Comparison of ENCODE assay signal across 18 mouse cellular contexts in genomic region chrX:134582888-134583669, GRCm38 (mm10). TPM values are rescaled to one million over a fixed set of nuclear protein-coding genes. Genes with fewer than 3 reads are reported as not detected.
DNase-seq lines count a peak whose midpoint lies in the region; ATAC-seq and TF ChIP-seq lines count a peak whose summit lies in the region.
"Had no signal": no experiment of that assay in that cellular context is flagged by ENCODE, and none has a peak within 500 bp of the region (broad histone marks: within the 10 kb centered on the region; RNA-seq: fewer than 3 reads in every experiment).

Btk (minus strand) TSS chrX:134583570.

- no peak for TF ChIP-seq POLR2A in kidney, adult 2 months (IDR thresholded peaks at IDR 0.05; ENCODE audit: low read depth, low read length)
- no peak for TF ChIP-seq POLR2A in bone marrow, adult 2 months (IDR thresholded peaks at IDR 0.05; ENCODE audit: borderline replicate concordance, control insufficient read depth, low read depth, low read length)

- 84% methylated on average over 11 of the region's 11 CpGs for WGBS in kidney, adult 2 months
- 79% methylated on average over 11 of the region's 11 CpGs for WGBS in kidney, embryonic 15.5 days
- 16% methylated on average over 11 of the region's 11 CpGs for WGBS in bone marrow, adult 2 months
- 31% methylated on average over 11 of the region's 11 CpGs for WGBS in liver, embryonic 13.5 days (ENCODE audit: insufficient replicate concordance)
- 82% methylated on average over 11 of the region's 11 CpGs for WGBS in midbrain, embryonic 14.5 days

- H3K9ac ChIP-seq in kidney, embryonic 15.5 days = no peak within 1 kb of the TSS
- peak within 1 kb of the TSS; percentile 64 for H3K9ac ChIP-seq in liver, embryonic 13.5 days
- H3K9ac ChIP-seq in midbrain, embryonic 14.5 days (replicated peaks; ENCODE audit: low read length) = no peak within 1 kb of the TSS
- H3K9ac ChIP-seq: embryonic facial prominence, embryonic 15.5 days; midbrain, embryonic 12.5 days had no signal

- TF ChIP-seq CTCF in kidney, adult 2 months (conservative IDR thresholded peaks at IDR 0.05; ENCODE audit: insufficient read depth, insufficient read length, low read depth, low read length) = no peak
- TF ChIP-seq CTCF in bone marrow, adult 2 months (IDR thresholded peaks at IDR 0.05; ENCODE audit: control insufficient read depth, insufficient read depth, low read length) = no peak

- no peaks in the 10 kb centered on the region for H3K36me3 ChIP-seq in kidney, adult 2 months (ENCODE audit: control insufficient read depth, insufficient read depth, low read length)
- peaks cover 8% of the 10 kb centered on the region; the same call in 1 of the 2 replicates for H3K36me3 ChIP-seq in kidney, embryonic 15.5 days
- peaks cover 5% of the 10 kb centered on the region; the same call in 1 of the 2 replicates for H3K36me3 ChIP-seq in liver, embryonic 13.5 days
- peaks cover 5% of the 10 kb centered on the region; the same call in 1 of the 2 replicates for H3K36me3 ChIP-seq in midbrain, embryonic 14.5 days (ENCODE audit: control insufficient read depth, insufficient read depth, low read length)
- H3K36me3 ChIP-seq: embryonic facial prominence, embryonic 15.5 days; midbrain, embryonic 12.5 days; neural tube, embryonic 12.5 days had no signal

- peaks cover 5% of the 10 kb centered on the region; the same call in 1 of the 2 replicates for H3K4me1 ChIP-seq in kidney, adult 2 months (ENCODE audit: control insufficient read depth, insufficient read depth, low read length)
- H3K4me1 ChIP-seq in kidney, embryonic 15.5 days = no peaks in the 10 kb centered on the region
- H3K4me1 ChIP-seq in bone marrow, adult 2 months (ENCODE audit: control insufficient read depth, insufficient read depth, low read length) = no peaks in the 10 kb centered on the region; the same call in 1 of the 2 replicates
- H3K4me1 ChIP-seq in liver, embryonic 13.5 days (replicated peaks) = peaks cover 37% of the 10 kb centered on the region
- no peaks in the 10 kb centered on the region for H3K4me1 ChIP-seq in midbrain, embryonic 14.5 days (ENCODE audit: control insufficient read depth, insufficient read depth, low read length)
- H3K4me1 ChIP-seq: lung, embryonic 15.5 days; midbrain, embryonic 12.5 days; neural tube, embryonic 12.5 days had no signal

- H3K9me3 ChIP-seq in kidney, embryonic 15.5 days (replicated peaks) = no peaks in the 10 kb centered on the region
- H3K9me3 ChIP-seq in liver, embryonic 13.5 days (replicated peaks) = no peaks in the 10 kb centered on the region
- H3K9me3 ChIP-seq in midbrain, embryonic 14.5 days (ENCODE audit: control insufficient read depth, low read length) = no peaks in the 10 kb centered on the region
- H3K9me3 ChIP-seq: embryonic facial prominence, embryonic 15.5 days; lung, embryonic 15.5 days; midbrain, embryonic 12.5 days; neural tube, embryonic 12.5 days had no signal

- no peak within 1 kb of the TSS for H3K27ac ChIP-seq in kidney, adult 2 months (ENCODE audit: insufficient read depth, low read depth, low read length)
- H3K27ac ChIP-seq in kidney, embryonic 15.5 days = no peak within 1 kb of the TSS
- H3K27ac ChIP-seq in bone marrow, adult 2 months (ENCODE audit: control insufficient read depth, insufficient read depth, low read depth, low read length, poor library complexity) = peak within 1 kb of the TSS; percentile 89
- H3K27ac ChIP-seq in liver, embryonic 13.5 days = peak within 1 kb of the TSS; percentile 78
- H3K27ac ChIP-seq in midbrain, embryonic 14.5 days (replicated peaks; ENCODE audit: low read depth, low read length) = no peak within 1 kb of the TSS
- H3K27ac ChIP-seq: embryonic facial prominence, embryonic 15.5 days; heart, adult 2 months; lung, embryonic 15.5 days; midbrain, embryonic 12.5 days; neural tube, embryonic 12.5 days had no signal

- H3K4me2 ChIP-seq in kidney, embryonic 15.5 days = no peak within 1 kb of the TSS
- H3K4me2 ChIP-seq in liver, embryonic 13.5 days = peak within 1 kb of the TSS; percentile 64
- no peak within 1 kb of the TSS for H3K4me2 ChIP-seq in midbrain, embryonic 14.5 days (ENCODE audit: low read length)
- H3K4me2 ChIP-seq: embryonic facial prominence, embryonic 15.5 days had no signal

- peak within 1 kb of the TSS; percentile 19; the same call in 1 of the 2 replicates for H3K4me3 ChIP-seq in kidney, adult 2 months (ENCODE audit: insufficient read depth, low read depth, low read length)
- H3K4me3 ChIP-seq in kidney, embryonic 15.5 days (replicated peaks) = no peak within 1 kb of the TSS
- peak within 1 kb of the TSS; percentile 86 for H3K4me3 ChIP-seq in bone marrow, adult 2 months (replicated peaks; ENCODE audit: control insufficient read depth, low read depth, low read length)
- H3K4me3 ChIP-seq in liver, embryonic 13.5 days (replicated peaks) = peak within 1 kb of the TSS; percentile 52
- no peak within 1 kb of the TSS for H3K4me3 ChIP-seq in midbrain, embryonic 14.5 days (replicated peaks; ENCODE audit: low read depth, low read length)
- H3K4me3 ChIP-seq: heart, adult 2 months had no signal

- H3K27me3 ChIP-seq in kidney, adult 2 months (replicated peaks; ENCODE audit: control insufficient read depth, insufficient read depth, low read length) = no peaks in the 10 kb centered on the region
- peaks cover 10% of the 10 kb centered on the region; the same call in 1 of the 2 replicates for H3K27me3 ChIP-seq in kidney, embryonic 15.5 days
- no peaks in the 10 kb centered on the region for H3K27me3 ChIP-seq in liver, embryonic 13.5 days
- H3K27me3 ChIP-seq in midbrain, embryonic 14.5 days (ENCODE audit: control insufficient read depth, insufficient read depth, low read length) = no peaks in the 10 kb centered on the region
- H3K27me3 ChIP-seq: embryonic facial prominence, embryonic 15.5 days; lung, embryonic 15.5 days; midbrain, embryonic 12.5 days; neural tube, embryonic 12.5 days had no signal

- no peak for DNase-seq in kidney, adult 2 months
- no peak for DNase-seq in liver, embryonic 13.5 days
- DNase-seq in cerebellum, postnatal 36 days = no peak
- DNase-seq in midbrain, embryonic 14.5 days = no peak
- no peak for DNase-seq in cerebellum, adult 9-11 months
- DNase-seq: cerebellum, postnatal 14 days; kidney, postnatal 10 days; layer of hippocampus, adult 9-11 months had no signal

- no peak for ATAC-seq in kidney, embryonic 15.5 days (replicated peaks; ENCODE audit: low FRiP score)
- ATAC-seq in liver, embryonic 13.5 days (ENCODE audit: low read depth) = 0 out of 2 replicates have a peak, but pooled peaks have one; percentile 17
- peak; percentile 30; the same call in 1 of the 2 replicates for ATAC-seq in neutrophil, adult 5-6 weeks (ENCODE audit: extremely low read depth, insufficient number of reproducible peaks, low FRiP score, poor library complexity, severe bottlenecking)
- no peak for ATAC-seq in midbrain, embryonic 14.5 days (ENCODE audit: low FRiP score, low TSS enrichment)
- ATAC-seq: inflammation-experienced regulatory T-cells, adult 6 months had no signal

RNA-seq across cellular contexts. Expression of gene Btk, which starts in this region (rescaled TPM):
- 0.29 and 0.70 TPM in 2 replicates for polyA plus RNA-seq in kidney, adult 2 months (2012; rRNA removed)
- polyA plus RNA-seq in kidney, embryonic 15.5 days (2015; fragmentation: Nextera tagmentation; extraction: Ambion mirVana) = 1.1 TPM in 2 replicates
- 43.9 and 79.4 TPM in 2 replicates for polyA plus RNA-seq in bone marrow, adult 2 months (2011; ENCODE audit: insufficient read depth, insufficient read length, low replicate concordance, missing spikeins)
- 24.9 and 31.3 TPM in 2 replicates for polyA plus RNA-seq in liver, embryonic 13.5 days (2015; fragmentation: Nextera tagmentation; extraction: Ambion mirVana)
- total RNA-seq in neutrophil, adult 5-6 weeks (2017) = 112 and 115 TPM in 2 replicates
- 0.26 TPM in 1 of 2 replicates, not detected in the other for polyA plus RNA-seq in midbrain, embryonic 14.5 days (2014; fragmentation: Nextera tagmentation; extraction: Ambion mirVana)
- polyA plus RNA-seq: C2C12 had no signal

Comparison
In these comparisons a context has a peak if more than half of its experiments do, and no peak if none do; other contexts are left out.
1. RNA of gene Btk (polyA plus RNA-seq): 43.9 to 79.4 TPM in bone marrow, adult 2 months and 24.9 to 31.3 TPM in liver, embryonic 13.5 days; 1.1 TPM in kidney, embryonic 15.5 days, 0.29 to 0.70 TPM in kidney, adult 2 months and 0.26 TPM in midbrain, embryonic 14.5 days; every median in the first group is over 10 times any median in the second.
2. H3K4me3 ChIP-seq: peak in kidney, adult 2 months (single experiment), bone marrow, adult 2 months (single experiment) and liver, embryonic 13.5 days (single experiment); none in kidney, embryonic 15.5 days (single experiment) and midbrain, embryonic 14.5 days (single experiment).
3. H3K27ac ChIP-seq: peak in bone marrow, adult 2 months (single experiment) and liver, embryonic 13.5 days (single experiment); none in kidney, adult 2 months (single experiment), kidney, embryonic 15.5 days (single experiment) and midbrain, embryonic 14.5 days (single experiment).
4. ATAC-seq: peak in liver, embryonic 13.5 days (single experiment) and neutrophil, adult 5-6 weeks (single experiment); none in kidney, embryonic 15.5 days (single experiment) and midbrain, embryonic 14.5 days (single experiment).